Mouse (Mus musculus) lung, embryonic 16.5 days (tissue): ENCODE measurements around the gene Cacna1a. TPM values are rescaled to one million over a fixed set of nuclear protein-coding genes. Genes with fewer than 3 reads are reported as not detected.

ENCODE experiments used
- ATAC-seq: fragments of 200-750 bp; cut with Nextera tagmentation; 2 replicates; pipeline ENCODE4 v1.8.0; 2017; ENCODE audit warnings: low read depth, mild to moderate bottlenecking, moderate library complexity
- H3K27ac ChIP-seq: fragments of 300-500 bp; sonication (generic); 2 replicates; pipeline ENCODE4 v1.5.1; 2014; ENCODE audit warnings: mild to moderate bottlenecking, control low read depth, low read length
- H3K27me3 ChIP-seq: fragments of 300-500 bp; sonication (generic); 2 replicates; pipeline ENCODE4 v1.6.1; 2014; ENCODE audit warnings: low read depth, low read length, mixed read lengths; ENCODE audit not compliant: control insufficient read depth, insufficient read depth
- H3K36me3 ChIP-seq: fragments of 300-500 bp; sonication (generic); 2 replicates; pipeline ENCODE4 v1.6.1; 2014; ENCODE audit warnings: low read length; ENCODE audit not compliant: control insufficient read depth, insufficient read depth
- H3K4me1 ChIP-seq: fragments of 300-500 bp; sonication (generic); replicated peaks from 2 replicates; pipeline ENCODE4 v1.6.1; 2014; ENCODE audit warnings: low read length, mixed read lengths; ENCODE audit not compliant: control insufficient read depth, insufficient read depth
- H3K4me2 ChIP-seq: fragments of 300-500 bp; sonication (generic); 2 replicates; pipeline ENCODE4 v1.6.1; 2014; ENCODE audit warnings: low read depth, low read length, control low read depth
- H3K4me3 ChIP-seq: fragments of 300-500 bp; sonication (generic); 2 replicates; pipeline ENCODE4 v1.5.1; 2014; ENCODE audit warnings: mild to moderate bottlenecking, low read length, control low read depth
- H3K9ac ChIP-seq: fragments of 300-500 bp; sonication (generic); 2 replicates; pipeline ENCODE4 v1.6.1; 2014; ENCODE audit warnings: low read length, control low read depth
- H3K9me3 ChIP-seq: fragments of 300-500 bp; sonication (generic); 2 replicates; pipeline ENCODE4 v1.6.1; 2016; ENCODE audit warnings: low read length; ENCODE audit not compliant: control insufficient read depth
- WGBS: fragments of 180-500 bp; shearing (Covaris S2); extraction: QIAGEN DNeasy Blood & Tissue Kit; methylation state at CpG from one replicate; pipeline ENCODE4 v1.1.7; 2014; 5-methylcytosine and 5-hydroxymethylcytosine counted together
- polyA plus RNA-seq: library from polyadenylated mRNA; unstranded; fragments of >200 nt; fragmentation: Nextera tagmentation; extraction: Ambion mirVana; gene quantifications from 2 replicates; pipeline ENCODE4 v1.2.1, GENCODE M21; 2015

Gene Cacna1a
- polyA plus RNA-seq, 1 experiment from 2014 or later: 1.9 TPM

GRCm38 (mm10) chr8:84532725-84533124 lies 144.5 kb downstream of the Cacna1a start:
- no peak for ATAC-seq
- Histone ChIP-seq H3K36me3 (no peaks in the 10 kb centered on the region), H3K9ac (no peak overlapping the region), H3K4me3 (no peak overlapping the region), H3K4me1 (no peaks in the 10 kb centered on the region), H3K27me3 (no peaks in the 10 kb centered on the region), H3K9me3 (peaks cover 2% of the 10 kb centered on the region), H3K27ac (no peak overlapping the region), H3K4me2 (no peak overlapping the region)
- 73% methylated on average over 1 of the region's 1 CpGs for WGBS

- Histone ChIP-seq H3K9ac (no peak overlapping the region), H3K27ac (no peak overlapping the region), H3K27me3 (no peaks in the 10 kb centered on the region), H3K4me1 (no peaks in the 10 kb centered on the region), H3K9me3 (peaks cover 2% of the 10 kb centered on the region), H3K4me2 (no peak overlapping the region), H3K36me3 (no peaks in the 10 kb centered on the region), H3K4me3 (no peak overlapping the region)
- 56% methylated on average over 4 of the region's 4 CpGs for whole genome bisulfite sequencing
- ATAC-seq: no peak
These were observed 145.1 kb downstream of the Cacna1a start for GRCm38 (mm10) chr8:84533341-84533740.

- Histone ChIP-seq H3K4me2 (no peak overlapping the region), H3K9me3 (no peaks in the 10 kb centered on the region)
- 77% methylated on average over 5 of the region's 5 CpGs for WGBS
These were observed 148.7 kb downstream of the Cacna1a start for GRCm38 (mm10) chr8:84536917-84537316.

GRCm38 (mm10) chr8:84539376-84539775 lies 151.1 kb downstream of the Cacna1a start:
- H3K4me3 ChIP-seq: no peak overlapping the region
- H3K4me1 ChIP-seq: no peaks in the 10 kb centered on the region
- no peak overlapping the region for H3K27ac ChIP-seq
- WGBS: 43% methylated on average over 6 of the region's 6 CpGs
- no peaks in the 10 kb centered on the region for H3K27me3 ChIP-seq
- no peak overlapping the region for H3K4me2 ChIP-seq
- no peak overlapping the region for H3K9ac ChIP-seq
- H3K9me3 ChIP-seq: no peaks in the 10 kb centered on the region
- H3K36me3 ChIP-seq: no peaks in the 10 kb centered on the region
- ATAC-seq: no peak

More at GRCm38 (mm10) chr8:84536917-84537316, 148.7 kb downstream of the Cacna1a start:
- no peaks in the 10 kb centered on the region for H3K27me3 ChIP-seq
- H3K9ac ChIP-seq: no peak overlapping the region
- no peak for ATAC-seq
- H3K4me1 ChIP-seq: no peaks in the 10 kb centered on the region
- H3K27ac ChIP-seq: no peak overlapping the region
- no peaks in the 10 kb centered on the region for H3K36me3 ChIP-seq
- no peak overlapping the region for H3K4me3 ChIP-seq

- Histone ChIP-seq H3K4me3 (no peak overlapping the region), H3K27ac (no peak overlapping the region), H3K4me2 (no peak overlapping the region), H3K9me3 (no peaks in the 10 kb centered on the region), H3K9ac (no peak overlapping the region), H3K4me1 (no peaks in the 10 kb centered on the region), H3K36me3 (no peaks in the 10 kb centered on the region), H3K27me3 (no peaks in the 10 kb centered on the region)
- no peak for ATAC-seq
- WGBS: 67% methylated on average over 7 of the region's 7 CpGs
These were observed 154.2 kb downstream of the Cacna1a start for GRCm38 (mm10) chr8:84542481-84542880.

GRCm38 (mm10) chr8:84545522-84545921 lies 157.3 kb downstream of the Cacna1a start:
- Histone ChIP-seq H3K4me1 (no peaks in the 10 kb centered on the region), H3K27ac (no peak overlapping the region)
- 47% methylated on average over 3 of the region's 3 CpGs for WGBS

GRCm38 (mm10) chr8:84552457-84552856 lies 164.2 kb downstream of the Cacna1a start:
- Histone ChIP-seq H3K4me2 (no peak overlapping the region), H3K27me3 (peaks cover 14% of the 10 kb centered on the region), H3K9me3 (no peaks in the 10 kb centered on the region), H3K4me3 (no peak overlapping the region), H3K36me3 (no peaks in the 10 kb centered on the region), H3K4me1 (no peaks in the 10 kb centered on the region; the same call in 1 of the 2 replicates), H3K9ac (no peak overlapping the region), H3K27ac (no peak overlapping the region)
- WGBS: 59% methylated on average over 4 of the region's 4 CpGs
- no peak for ATAC-seq

More at GRCm38 (mm10) chr8:84545522-84545921, 157.3 kb downstream of the Cacna1a start:
- Histone ChIP-seq H3K4me3 (no peak overlapping the region), H3K4me2 (no peak overlapping the region), H3K9me3 (no peaks in the 10 kb centered on the region), H3K9ac (no peak overlapping the region), H3K36me3 (no peaks in the 10 kb centered on the region), H3K27me3 (no peaks in the 10 kb centered on the region)
- no peak for ATAC-seq

- Histone ChIP-seq H3K4me3 (no peak overlapping the region), H3K9ac (no peak overlapping the region), H3K4me1 (no peaks in the 10 kb centered on the region; the same call in 1 of the 2 replicates), H3K27ac (no peak overlapping the region), H3K4me2 (no peak overlapping the region), H3K27me3 (peaks cover 20% of the 10 kb centered on the region), H3K36me3 (no peaks in the 10 kb centered on the region), H3K9me3 (no peaks in the 10 kb centered on the region)
- 81% methylated on average over 8 of the region's 8 CpGs for WGBS
- no peak for ATAC-seq
These were observed 164.9 kb downstream of the Cacna1a start for GRCm38 (mm10) chr8:84553106-84553505.

- ATAC-seq: no peak
- peaks cover 26% of the 10 kb centered on the region for H3K27me3 ChIP-seq
- no peaks in the 10 kb centered on the region for H3K9me3 ChIP-seq
- H3K4me2 ChIP-seq: no peak overlapping the region
- no peak overlapping the region for H3K27ac ChIP-seq
- H3K9ac ChIP-seq: no peak overlapping the region
- H3K4me3 ChIP-seq: no peak overlapping the region
- no peaks in the 10 kb centered on the region; the same call in 1 of the 2 replicates for H3K4me1 ChIP-seq
- WGBS: 80% methylated on average over 4 of the region's 4 CpGs
- no peaks in the 10 kb centered on the region for H3K36me3 ChIP-seq
These were observed 165.4 kb downstream of the Cacna1a start for GRCm38 (mm10) chr8:84553617-84554016.
